Mouse (Mus musculus) liver, postnatal 0 days (tissue): ENCODE measurements around the gene Crabp1.

Experiments used
- CTCF ChIP-seq: sonication (generic); IDR thresholded peaks from 2 replicates; pipeline ENCODE4 v1.5.1; 2016; ENCODE audit warnings: antibody characterized with exemption, low read depth
- EP300 ChIP-seq: IDR thresholded peaks from 2 replicates; pipeline ENCODE4 v1.6.1; 2016; ENCODE audit warnings: antibody characterized with exemption, low read depth, mild to moderate bottlenecking

- TF ChIP-seq EP300 (no peak), CTCF (no peak)
Measured at GRCm38 (mm10) chr9:54752944-54753295, 11.6 kb upstream of the Crabp1 start.
